Mouse (Mus musculus) lung, adult 2 months (tissue): ENCODE measurements around the gene Btbd7.

Source experiments
- CTCF ChIP-seq: fragments of 200-500 bp; IDR thresholded peaks from 2 replicates; pipeline ENCODE4 v1.5.1; 2011; ENCODE audit warnings: mild to moderate bottlenecking, low read length, control low read depth; ENCODE audit not compliant: insufficient read depth
- POLR2A ChIP-seq: fragments of 200-500 bp; IDR thresholded peaks from 2 replicates; pipeline ENCODE4 v1.6.1; 2011; ENCODE audit warnings: low read depth, mild to moderate bottlenecking, control low read depth, low read length, borderline replicate concordance; ENCODE audit errors: extremely low read depth

- TF ChIP-seq CTCF = no peak
- TF ChIP-seq POLR2A = no peak
Observed at GRCm38 (mm10) chr12:102743036-102743588, 135.2 kb downstream of the Btbd7 start.
